Comparison of ENCODE assay signal across 9 mouse cellular contexts in the genomic region with DNA sequence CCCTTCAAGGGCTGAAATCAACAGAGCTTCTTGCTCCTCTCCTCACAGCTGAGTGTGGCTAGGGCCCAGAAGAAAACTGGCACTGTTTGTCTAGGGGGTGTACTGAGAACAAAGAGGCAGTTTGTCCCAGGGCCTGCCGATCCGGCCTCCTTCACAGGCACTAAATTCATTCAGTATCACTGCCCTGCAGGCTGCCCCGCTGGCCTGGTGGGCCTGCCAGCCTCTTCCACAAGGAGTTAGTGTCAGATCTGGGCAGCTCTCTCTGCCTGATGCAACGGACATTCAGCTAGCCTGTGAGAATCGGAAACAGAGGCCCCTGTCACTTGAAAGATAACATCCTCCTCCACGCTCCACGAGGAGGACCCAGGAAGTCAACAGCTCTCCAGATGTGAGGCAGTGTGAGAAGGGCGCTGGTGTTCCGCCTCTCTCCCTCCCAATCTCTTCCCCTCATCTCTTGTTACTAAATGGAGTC.
DNase-seq lines count a peak whose midpoint lies in the region; ATAC-seq and TF ChIP-seq lines count a peak whose summit lies in the region.
"Had no signal": no experiment of that assay in that cellular context is flagged by ENCODE, and none has a peak within 500 bp of the region (broad histone marks: within the 10 kb centered on the region; RNA-seq: fewer than 3 reads in every experiment).

No protein-coding gene starts in this region.

- peak overlapping the region; percentile 62 for H3K27ac ChIP-seq in forebrain, postnatal 0 days (ENCODE audit: low read depth, low read length)
- H3K27ac ChIP-seq in hindbrain, embryonic 15.5 days (replicated peaks) = peak overlapping the region; percentile 75
- H3K27ac ChIP-seq in limb, embryonic 14.5 days (replicated peaks; ENCODE audit: low read depth, low read length) = peak overlapping the region; percentile 63
- peak overlapping the region; percentile 64 for H3K27ac ChIP-seq in neural tube, embryonic 15.5 days (replicated peaks)

- H3K4me3 ChIP-seq in forebrain, postnatal 0 days (ENCODE audit: low read depth, low read length) = no peak overlapping the region
- no peak overlapping the region for H3K4me3 ChIP-seq in hindbrain, embryonic 15.5 days
- no peak overlapping the region for H3K4me3 ChIP-seq in limb, embryonic 14.5 days (replicated peaks; ENCODE audit: low read length)
- H3K4me3 ChIP-seq in neural tube, embryonic 15.5 days (replicated peaks) = no peak overlapping the region
- H3K4me3 ChIP-seq: myocyte had no signal

- H3K9me3 ChIP-seq in forebrain, postnatal 0 days (ENCODE audit: low read length) = no peaks in the 10 kb centered on the region
- H3K9me3 ChIP-seq in hindbrain, embryonic 15.5 days = no peaks in the 10 kb centered on the region
- no peaks in the 10 kb centered on the region for H3K9me3 ChIP-seq in limb, embryonic 14.5 days (ENCODE audit: control insufficient read depth, low read length)
- H3K9me3 ChIP-seq in neural tube, embryonic 15.5 days (replicated peaks) = no peaks in the 10 kb centered on the region

- H3K36me3 ChIP-seq in forebrain, postnatal 0 days (ENCODE audit: insufficient read depth) = no peaks in the 10 kb centered on the region
- H3K36me3 ChIP-seq in hindbrain, embryonic 15.5 days = no peaks in the 10 kb centered on the region
- no peaks in the 10 kb centered on the region for H3K36me3 ChIP-seq in limb, embryonic 14.5 days (ENCODE audit: control insufficient read depth, insufficient read depth, low read length)
- no peaks in the 10 kb centered on the region for H3K36me3 ChIP-seq in neural tube, embryonic 15.5 days

- ATAC-seq in forebrain, postnatal 0 days = peak; percentile 94
- ATAC-seq in hindbrain, embryonic 15.5 days (ENCODE audit: low FRiP score, low read depth) = peak; percentile 88
- ATAC-seq in limb, embryonic 14.5 days (ENCODE audit: low FRiP score, low read depth) = peak; percentile 24; the same call in 1 of the 2 replicates
- ATAC-seq in neural tube, embryonic 15.5 days (ENCODE audit: low FRiP score) = peak; percentile 81; the same call in 1 of the 2 replicates

- no peak overlapping the region for H3K4me2 ChIP-seq in forebrain, postnatal 0 days (ENCODE audit: low read depth)
- no peak overlapping the region for H3K4me2 ChIP-seq in hindbrain, embryonic 15.5 days
- H3K4me2 ChIP-seq in limb, embryonic 14.5 days (replicated peaks; ENCODE audit: low read depth, low read length, severe bottlenecking) = no peak overlapping the region
- no peak overlapping the region for H3K4me2 ChIP-seq in neural tube, embryonic 15.5 days

- no peak overlapping the region for H3K9ac ChIP-seq in forebrain, postnatal 0 days
- no peak overlapping the region for H3K9ac ChIP-seq in hindbrain, embryonic 15.5 days
- peak overlapping the region; percentile 28; the same call in 1 of the 2 replicates for H3K9ac ChIP-seq in limb, embryonic 14.5 days (ENCODE audit: low read depth, low read length, severe bottlenecking)
- no peak overlapping the region for H3K9ac ChIP-seq in neural tube, embryonic 15.5 days (replicated peaks)

- no peak for TF ChIP-seq POLR2A in limb, embryonic 14.5 days (IDR thresholded peaks at IDR 0.05; ENCODE audit: borderline replicate concordance, extremely low read depth, insufficient read depth, insufficient read length)

- no peak for TF ChIP-seq CTCF in forebrain, postnatal 0 days (IDR thresholded peaks at IDR 0.05; ENCODE audit: low read depth)

- H3K27me3 ChIP-seq in forebrain, postnatal 0 days (ENCODE audit: insufficient read depth, low read length) = no peaks in the 10 kb centered on the region
- no peaks in the 10 kb centered on the region for H3K27me3 ChIP-seq in hindbrain, embryonic 15.5 days
- no peaks in the 10 kb centered on the region for H3K27me3 ChIP-seq in limb, embryonic 14.5 days (ENCODE audit: control insufficient read depth, insufficient read depth, low read length)
- no peaks in the 10 kb centered on the region for H3K27me3 ChIP-seq in neural tube, embryonic 15.5 days (replicated peaks)

- H3K4me1 ChIP-seq in forebrain, postnatal 0 days (ENCODE audit: insufficient read depth) = no peaks in the 10 kb centered on the region
- no peaks in the 10 kb centered on the region for H3K4me1 ChIP-seq in hindbrain, embryonic 15.5 days (replicated peaks)
- no peaks in the 10 kb centered on the region for H3K4me1 ChIP-seq in limb, embryonic 14.5 days (ENCODE audit: control insufficient read depth, insufficient read depth, low read length)
- 0 out of 2 replicates have a peak, but pooled peaks cover 3% of the 10 kb centered on the region for H3K4me1 ChIP-seq in neural tube, embryonic 15.5 days

- DNase-seq in spleen, postnatal 36 days (ENCODE audit: low spot score in 2 of 2) = peak; percentile 14 to 24
- DNase-seq in spleen, adult 12 weeks (ENCODE audit: low spot score) = no peak
- peak; percentile 68 for DNase-seq in forebrain, postnatal 0 days
- peak; percentile 13 for DNase-seq in limb, embryonic 14.5 days (ENCODE audit: low spot score)
- no peak for DNase-seq in urinary bladder, postnatal 25 days (ENCODE audit: low spot score)
- DNase-seq in MN1 (ENCODE audit: low spot score) = no peak

- WGBS in forebrain, postnatal 0 days = 44% methylated on average over 9 of the region's 9 CpGs
- WGBS in hindbrain, embryonic 15.5 days = 50% methylated on average over 9 of the region's 9 CpGs
- WGBS in limb, embryonic 14.5 days = 49% methylated on average over 9 of the region's 9 CpGs
- WGBS in neural tube, embryonic 15.5 days = 48% methylated on average over 9 of the region's 9 CpGs

Comparison
In these comparisons a context has a peak if more than half of its experiments do, and no peak if none do; other contexts are left out.
1. DNase-seq: peak in spleen, postnatal 36 days (2 of 2), forebrain, postnatal 0 days (single experiment) and limb, embryonic 14.5 days (single experiment); none in spleen, adult 12 weeks (single experiment), urinary bladder, postnatal 25 days (single experiment) and MN1 (single experiment).
2. ATAC-seq: peak in every context shown above with its lines; median percentile 94 in forebrain, postnatal 0 days; 88 in hindbrain, embryonic 15.5 days; 81 in neural tube, embryonic 15.5 days; 24 in limb, embryonic 14.5 days.
3. Peak in every context shown above with its lines, with median percentiles within 50 percentile points of each other: H3K27ac ChIP-seq.